Mouse (Mus musculus) E14TG2a.4 (cell line): ENCODE measurements around the gene Cyp27a1.
A peak's percentile ranks its signal among the peaks of the same experiment; 100 is the strongest.

Experiments
- H3K27me3 ChIP-seq: 2 replicates; pipeline ENCODE4 v1.6.1; 2014; ENCODE audit warnings: low read length, control low read depth; ENCODE audit not compliant: insufficient read depth
- H3K36me3 ChIP-seq: 2 replicates; pipeline ENCODE4 v1.6.1; 2014; ENCODE audit warnings: low read length, control low read depth; ENCODE audit not compliant: insufficient read depth
- H3K4me1 ChIP-seq: replicated peaks from 2 replicates; pipeline ENCODE4 v1.6.1; 2014; ENCODE audit warnings: low read depth, low read length, control low read depth
- H3K4me3 ChIP-seq: replicated peaks from 2 replicates; pipeline ENCODE4 v1.5.1; 2014; ENCODE audit warnings: mild to moderate bottlenecking, low read length
- H3K9me3 ChIP-seq: 2 replicates; pipeline ENCODE4 v1.6.1; 2014; ENCODE audit warnings: low read length, control low read depth
- CTCF ChIP-seq: conservative IDR thresholded peaks from 2 replicates; pipeline ENCODE4 v1.5.1; 2014; ENCODE audit warnings: low read length
- NANOG ChIP-seq: IDR thresholded peaks from 2 replicates; pipeline ENCODE4 v1.6.1; 2014; ENCODE audit warnings: borderline replicate concordance, low read length, mixed read lengths
- POU5F1 ChIP-seq: IDR thresholded peaks from 2 replicates; pipeline ENCODE4 v1.6.1; 2014; ENCODE audit warnings: low read length, borderline replicate concordance

Cyp27a1 gene

GRCm38 (mm10) chr1:74771467-74771844 is 58.1 kb downstream of the Cyp27a1 start:
- H3K4me3 ChIP-seq, result peak overlapping the region; percentile 67
- H3K9me3 ChIP-seq, result no peaks in the 10 kb centered on the region
- peaks cover 63% of the 10 kb centered on the region for H3K4me1 ChIP-seq
- no peak for TF ChIP-seq POU5F1
- TF ChIP-seq NANOG, result no peak
- TF ChIP-seq CTCF, result no peak
- H3K36me3 ChIP-seq, result no peaks in the 10 kb centered on the region
- H3K27me3 ChIP-seq, result peaks cover 94% of the 10 kb centered on the region

GRCm38 (mm10) chr1:74771845-74771930 is 58.3 kb downstream of the Cyp27a1 start, which contains the start of gene Wnt6:
Gene Wnt6 (plus strand): TSS chr1:74771892.
- TF ChIP-seq CTCF, result no peak
- no peaks in the 10 kb centered on the region for H3K9me3 ChIP-seq

GRCm38 (mm10) chr1:74771931-74772620 is 58.7 kb downstream of the Cyp27a1 start:
- Histone ChIP-seq H3K4me1 (peaks cover 68% of the 10 kb centered on the region), H3K27me3 (peaks cover 93% of the 10 kb centered on the region)

More at GRCm38 (mm10) chr1:74771845-74771930, 58.3 kb downstream of the Cyp27a1 start, which contains the start of gene Wnt6:
- peaks cover 65% of the 10 kb centered on the region for H3K4me1 ChIP-seq
- H3K36me3 ChIP-seq, result no peaks in the 10 kb centered on the region
- H3K27me3 ChIP-seq, result peaks cover 94% of the 10 kb centered on the region
- peak within 1 kb of the TSS; percentile 73 for H3K4me3 ChIP-seq

GRCm38 (mm10) chr1:74773136-74773535 is 59.8 kb downstream of the Cyp27a1 start:
- no peaks in the 10 kb centered on the region for H3K9me3 ChIP-seq
- peaks cover 90% of the 10 kb centered on the region for H3K27me3 ChIP-seq
- TF ChIP-seq CTCF, result no peak
- no peak for TF ChIP-seq NANOG
- no peak for TF ChIP-seq POU5F1
- H3K4me3 ChIP-seq, result peak overlapping the region; percentile 73; the same call in 1 of the 2 replicates
- no peaks in the 10 kb centered on the region for H3K36me3 ChIP-seq
- H3K4me1 ChIP-seq, result peaks cover 79% of the 10 kb centered on the region

More at GRCm38 (mm10) chr1:74771931-74772620, 58.7 kb downstream of the Cyp27a1 start:
- Histone ChIP-seq H3K36me3 (no peaks in the 10 kb centered on the region), H3K4me3 (peak overlapping the region; percentile 73), H3K9me3 (no peaks in the 10 kb centered on the region)
- TF ChIP-seq POU5F1, result no peak
- TF ChIP-seq CTCF, result no peak
- TF ChIP-seq NANOG, result no peak

- H3K4me1 ChIP-seq, result peaks cover 88% of the 10 kb centered on the region
- peaks cover 80% of the 10 kb centered on the region for H3K27me3 ChIP-seq
- H3K4me3 ChIP-seq, result no peak overlapping the region
- TF ChIP-seq CTCF (no peak), POU5F1 (no peak), NANOG (no peak)
- no peaks in the 10 kb centered on the region for H3K36me3 ChIP-seq
- no peaks in the 10 kb centered on the region for H3K9me3 ChIP-seq
Observed at GRCm38 (mm10) chr1:74774062-74774461, 60.7 kb downstream of the Cyp27a1 start.

GRCm38 (mm10) chr1:74775816-74776215 is 62.4 kb downstream of the Cyp27a1 start:
- TF ChIP-seq CTCF (peak; percentile 33; the same call in 1 of the 2 replicates), POU5F1 (no peak)
- H3K27me3 ChIP-seq, result peaks cover 73% of the 10 kb centered on the region

GRCm38 (mm10) chr1:74778934-74779486 is 65.6 kb downstream of the Cyp27a1 start:
- Histone ChIP-seq H3K9me3 (no peaks in the 10 kb centered on the region), H3K27me3 (peaks cover 75% of the 10 kb centered on the region), H3K4me1 (peaks cover 91% of the 10 kb centered on the region), H3K36me3 (no peaks in the 10 kb centered on the region), H3K4me3 (peak overlapping the region; percentile 24; the same call in 1 of the 2 replicates)
- TF ChIP-seq POU5F1 (no peak), CTCF (no peak), NANOG (no peak)

More at GRCm38 (mm10) chr1:74775816-74776215, 62.4 kb downstream of the Cyp27a1 start:
- Histone ChIP-seq H3K9me3 (no peaks in the 10 kb centered on the region), H3K36me3 (no peaks in the 10 kb centered on the region), H3K4me1 (peaks cover 88% of the 10 kb centered on the region), H3K4me3 (no peak overlapping the region)

GRCm38 (mm10) chr1:74782045-74782444 is 68.7 kb downstream of the Cyp27a1 start:
- Histone ChIP-seq H3K4me3 (peak overlapping the region; percentile 67), H3K9me3 (no peaks in the 10 kb centered on the region), H3K36me3 (no peaks in the 10 kb centered on the region), H3K4me1 (peaks cover 68% of the 10 kb centered on the region), H3K27me3 (peaks cover 72% of the 10 kb centered on the region)
- TF ChIP-seq CTCF, result no peak
- TF ChIP-seq POU5F1, result no peak
- no peak for TF ChIP-seq NANOG

- peaks cover 60% of the 10 kb centered on the region for H3K4me1 ChIP-seq
- peak overlapping the region; percentile 89 for H3K4me3 ChIP-seq
- no peaks in the 10 kb centered on the region for H3K9me3 ChIP-seq
- no peak for TF ChIP-seq NANOG
- no peak for TF ChIP-seq POU5F1
- no peak for TF ChIP-seq CTCF
- H3K36me3 ChIP-seq, result no peaks in the 10 kb centered on the region
- peaks cover 81% of the 10 kb centered on the region for H3K27me3 ChIP-seq
Observed at GRCm38 (mm10) chr1:74783554-74783953, 70.2 kb downstream of the Cyp27a1 start.
